Mouse (Mus musculus): Measurements from ENCODE around the gene Fcgr4.
"Not testable (repeated sequence)": the region's sequence is repeated elsewhere in the genome, so short reads cannot be mapped to it uniquely, and the experiment has no call there.

Gene Fcgr4

GRCm38 (mm10) chr1:171050774-171051173 is 32.1 kb downstream of the Fcgr4 start:
- no peak for DNase-seq (ENCODE audit: low spot score in 2 of 2)

GRCm38 (mm10) chr1:171053305-171053704 is 34.6 kb downstream of the Fcgr4 start:
- DNase-seq (ENCODE audit: low spot score in 2 of 2) = no peak

DNA sequence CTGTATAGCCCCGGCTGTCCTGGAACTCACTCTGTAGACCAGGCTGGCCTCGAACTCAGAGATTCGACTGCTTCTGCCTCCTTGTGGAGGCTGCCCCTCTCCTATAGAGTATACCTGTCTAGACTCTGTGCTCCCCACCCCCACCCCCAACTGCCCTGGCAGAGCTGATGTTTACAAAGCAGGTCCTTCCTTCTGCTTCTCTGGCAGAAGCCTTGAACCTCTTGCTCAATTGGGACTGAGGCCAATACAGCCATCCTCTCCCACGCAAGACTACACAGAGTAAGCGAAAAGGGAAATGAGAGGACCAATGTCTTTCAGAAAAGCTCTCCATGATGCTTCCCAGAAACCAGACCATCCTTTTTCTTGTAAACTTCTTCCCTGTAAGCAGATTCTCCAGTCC is 38.5 kb downstream of the Fcgr4 start:
- no peak for DNase-seq (ENCODE audit: low spot score in 2 of 2)

DNA sequence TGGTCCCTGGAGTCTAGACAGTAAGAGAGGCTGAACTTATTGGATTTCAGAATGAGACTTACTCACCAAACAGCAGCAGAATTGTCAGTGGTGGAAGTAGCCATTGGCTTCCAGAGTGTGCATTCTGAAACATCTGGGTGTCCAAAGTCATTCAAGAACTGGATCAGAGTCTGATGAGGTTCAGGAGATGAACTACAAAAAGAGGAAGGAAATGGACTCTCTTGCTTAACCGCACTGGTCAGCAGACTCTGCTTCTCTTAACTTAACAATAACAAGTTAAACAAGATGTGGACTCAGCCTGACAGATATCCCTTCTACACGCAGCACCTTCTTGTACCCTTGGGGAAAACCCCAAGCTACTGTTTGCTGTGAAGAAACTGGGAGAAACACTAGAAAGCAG is 40.5 kb downstream of the Fcgr4 start:
- DNase-seq (ENCODE audit: low spot score in 2 of 2) = no peak

GRCm38 (mm10) chr1:171060392-171060791 is 41.7 kb downstream of the Fcgr4 start:
- DNase-seq (ENCODE audit: low spot score in 2 of 2) = no peak

GRCm38 (mm10) chr1:171061566-171061965 is 42.8 kb downstream of the Fcgr4 start:
- no peak for DNase-seq (ENCODE audit: low spot score in 2 of 2)

- peak; percentile 65 to 72 for DNase-seq (ENCODE audit: low spot score in 2 of 2)
Measured at GRCm38 (mm10) chr1:171063569-171064490, 45.1 kb downstream of the Fcgr4 start.

GRCm38 (mm10) chr1:171064491-171065242 is 45.9 kb downstream of the Fcgr4 start, which contains the start of gene Fcgr3:
TSS of gene Fcgr3 (minus strand) at chr1:171064935.
- DNase-seq (ENCODE audit: low spot score in 2 of 2) = peak; percentile 81 to 94

DNA sequence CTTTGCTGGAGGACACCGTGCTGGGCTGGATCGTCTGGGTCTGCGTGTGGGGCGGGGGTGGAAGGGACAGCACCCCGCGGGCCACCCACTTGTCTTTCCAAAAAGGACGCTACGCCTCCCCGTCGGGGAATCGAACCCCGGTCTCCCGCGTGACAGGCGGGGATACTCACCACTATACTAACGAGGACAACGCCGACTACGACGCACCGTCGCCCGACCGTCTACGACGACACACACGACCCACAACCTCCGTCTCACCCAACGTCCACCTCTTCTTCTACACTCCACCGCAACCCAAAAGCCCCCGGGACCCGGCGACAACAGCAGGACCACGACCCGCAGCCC is 46.5 kb downstream of the Fcgr4 start:
- peak; percentile 73 to 82 for DNase-seq (ENCODE audit: low spot score in 2 of 2)

GRCm38 (mm10) chr1:171065768-171066167 is 47.0 kb downstream of the Fcgr4 start:
- peak; percentile 57 to 65 for DNase-seq (ENCODE audit: low spot score in 2 of 2)

DNA sequence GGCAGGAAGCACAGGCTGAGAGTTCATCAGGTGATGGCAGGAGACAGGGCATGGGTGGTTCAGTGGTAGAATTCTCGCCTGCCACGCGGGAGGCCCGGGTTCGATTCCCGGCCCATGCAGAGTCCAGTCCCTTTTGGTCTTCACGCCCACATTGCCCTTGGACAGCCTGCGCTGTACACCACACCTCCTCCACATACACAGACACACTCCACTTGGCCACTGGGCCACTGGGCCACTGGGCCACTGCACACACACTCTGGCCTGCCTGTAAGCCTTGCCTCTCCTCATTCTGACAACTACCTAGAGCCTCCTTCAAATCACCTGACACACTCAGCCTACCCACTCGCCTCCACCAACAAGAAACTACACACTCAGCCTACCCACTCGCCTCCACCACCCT is 47.9 kb downstream of the Fcgr4 start:
- not testable (repeated sequence) for DNase-seq (ENCODE audit: low spot score in 2 of 2)

GRCm38 (mm10) chr1:171067928-171068327 is 49.2 kb downstream of the Fcgr4 start:
- not testable (repeated sequence) for DNase-seq (ENCODE audit: low spot score in 2 of 2)

DNA sequence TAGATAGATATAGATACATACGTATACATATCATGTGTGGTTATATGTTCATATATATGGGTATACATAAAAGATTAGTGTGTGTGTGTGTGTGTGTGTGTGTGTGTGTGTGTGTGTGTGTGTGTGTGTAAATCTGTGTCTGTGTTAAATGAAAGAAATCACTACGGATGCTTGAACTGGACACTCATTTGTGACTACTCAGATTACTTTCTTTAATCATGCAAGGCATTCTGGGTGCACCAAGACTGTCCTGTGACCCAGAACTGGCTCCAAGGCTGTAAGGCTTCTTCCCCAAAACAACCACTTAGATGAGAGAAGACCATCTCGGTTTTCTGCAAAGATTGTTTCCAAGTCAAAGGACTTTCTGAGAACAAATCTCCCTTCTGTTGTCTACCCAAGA is 50.8 kb downstream of the Fcgr4 start:
- peak; percentile 37 to 44 for DNase-seq (ENCODE audit: low spot score in 2 of 2)

DNA sequence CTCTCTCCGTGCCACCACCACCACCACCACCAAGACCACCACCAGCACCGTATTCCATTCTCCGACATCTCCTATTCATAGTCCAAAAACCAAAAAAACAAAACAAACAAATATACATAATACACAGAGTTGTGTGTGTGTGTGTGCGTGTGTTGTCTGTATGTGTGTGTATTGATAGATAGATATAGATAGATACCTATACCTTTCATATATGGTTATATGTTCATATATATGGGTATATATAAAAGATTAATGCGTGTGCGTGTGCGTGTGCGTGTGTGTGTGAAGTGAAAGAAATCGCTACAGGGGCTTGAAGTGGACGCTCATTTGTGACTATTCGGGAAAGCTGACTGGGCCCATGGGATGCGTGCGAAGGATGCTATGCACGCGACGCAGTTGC is 52.2 kb downstream of the Fcgr4 start:
- DNase-seq (ENCODE audit: low spot score in 2 of 2) = not testable (repeated sequence)

DNA sequence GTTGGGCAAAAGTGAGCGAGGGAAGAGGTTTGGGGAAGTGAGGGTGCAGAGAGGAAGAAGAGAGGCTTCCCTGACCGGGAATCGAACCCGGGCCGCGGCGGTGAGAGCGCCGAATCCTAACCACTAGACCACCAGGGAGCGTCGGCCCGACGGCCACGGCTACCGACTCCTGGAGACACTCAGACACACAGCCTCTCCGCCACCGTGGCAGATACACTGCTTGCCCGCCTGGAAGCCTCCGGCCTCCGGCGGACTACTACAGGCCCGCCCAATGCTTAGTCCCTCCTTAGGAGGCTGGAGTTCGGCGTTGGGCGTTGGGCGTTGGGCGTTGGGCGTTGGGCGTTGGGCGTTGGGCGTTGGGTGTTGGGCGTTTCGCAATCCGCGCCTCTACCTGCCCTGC is 53.0 kb downstream of the Fcgr4 start:
- DNase-seq (ENCODE audit: low spot score in 2 of 2) = not testable (repeated sequence)

- DNase-seq (ENCODE audit: low spot score in 2 of 2) = not testable (repeated sequence)
Measured at GRCm38 (mm10) chr1:171072217-171072616, 53.5 kb downstream of the Fcgr4 start.

DNA sequence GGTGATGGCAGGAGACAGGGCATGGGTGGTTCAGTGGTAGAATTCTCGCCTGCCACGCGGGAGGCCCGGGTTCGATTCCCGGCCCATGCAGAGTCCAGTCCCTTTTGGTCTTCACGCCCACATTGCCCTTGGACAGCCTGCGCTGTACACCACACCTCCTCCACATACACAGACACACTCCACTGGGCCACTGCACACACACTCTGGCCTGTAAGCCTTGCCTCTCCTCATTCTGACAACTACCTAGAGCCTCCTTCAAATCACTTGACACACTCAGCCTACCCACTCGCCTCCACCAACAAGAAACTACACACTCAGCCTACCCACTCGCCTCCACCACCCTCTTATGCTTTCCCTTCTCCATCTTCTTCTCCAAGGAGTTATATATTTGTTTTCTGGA is 55.6 kb downstream of the Fcgr4 start:
- DNase-seq (ENCODE audit: low spot score in 2 of 2) = peak in 1 of 2 experiments; percentile 40

GRCm38 (mm10) chr1:171076176-171076575 is 57.5 kb downstream of the Fcgr4 start:
- DNase-seq (ENCODE audit: low spot score in 2 of 2) = not testable (repeated sequence)

DNA sequence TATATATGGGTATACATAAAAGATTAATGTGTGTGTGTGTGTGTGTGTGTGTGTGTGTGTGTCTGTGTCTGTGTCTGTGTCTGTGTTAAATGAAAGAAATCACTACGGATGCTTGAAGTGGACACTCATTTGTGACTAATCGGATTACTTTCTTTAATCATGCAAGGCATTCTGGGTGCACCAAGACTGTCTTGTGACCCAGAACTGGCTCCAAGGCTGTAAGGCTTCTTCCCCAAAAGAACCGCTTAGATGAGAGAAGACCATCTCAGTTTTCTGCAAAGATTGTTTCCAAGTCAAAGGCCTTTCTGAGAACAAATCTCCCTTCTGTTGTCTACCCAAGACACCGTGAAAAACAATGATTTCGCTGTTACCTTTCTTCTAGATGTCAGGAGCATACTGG is 58.5 kb downstream of the Fcgr4 start:
- DNase-seq (ENCODE audit: low spot score in 2 of 2) = not testable (repeated sequence)

DNA sequence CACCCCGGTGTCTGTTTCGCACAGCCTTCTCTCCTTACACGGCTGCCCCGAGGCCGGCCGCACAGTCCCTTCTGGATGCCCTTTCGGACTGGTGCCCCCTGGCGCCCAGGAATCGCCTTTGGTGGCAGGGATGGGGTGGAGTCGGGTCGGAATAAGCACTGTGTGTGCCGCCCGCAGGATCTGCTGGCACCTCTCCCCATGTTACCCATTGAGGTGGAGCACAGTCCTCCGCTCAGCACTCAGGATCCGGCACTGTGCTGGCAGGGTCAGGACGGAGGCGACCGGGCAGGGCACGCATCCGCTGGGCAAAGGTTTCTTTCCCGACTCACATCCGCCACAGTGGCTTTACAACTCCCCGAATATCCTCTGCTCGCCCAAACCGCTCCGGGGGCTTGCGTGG is 59.2 kb downstream of the Fcgr4 start:
- peak in 1 of 2 experiments; percentile 67 for DNase-seq (ENCODE audit: low spot score in 2 of 2)

DNA sequence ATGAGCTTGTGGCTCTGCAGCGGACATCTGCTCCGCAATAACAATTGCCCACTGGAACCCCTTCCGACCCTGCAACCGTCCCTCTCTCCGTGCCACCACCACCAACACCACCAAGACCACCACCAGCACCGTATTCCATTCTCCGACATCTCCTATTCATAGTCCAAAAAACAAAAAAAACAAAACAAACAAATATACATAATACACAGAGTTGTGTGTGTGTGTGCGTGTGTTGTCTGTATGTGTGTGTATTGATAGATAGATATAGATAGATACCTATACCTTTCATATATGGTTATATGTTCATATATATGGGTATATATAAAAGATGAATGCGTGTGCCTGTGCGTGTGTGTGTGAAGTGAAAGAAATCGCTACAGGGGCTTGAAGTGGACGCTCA is 59.7 kb downstream of the Fcgr4 start:
- not testable (repeated sequence) for DNase-seq (ENCODE audit: low spot score in 2 of 2)

GRCm38 (mm10) chr1:171079345-171079744 is 60.6 kb downstream of the Fcgr4 start:
- DNase-seq (ENCODE audit: low spot score in 2 of 2) = not testable (repeated sequence)
